Mouse (Mus musculus) left cerebral cortex, adult 8-10 months (tissue): ENCODE measurements around the gene Cmtm2a. TPM values are rescaled to one million over a fixed set of nuclear protein-coding genes. Genes with fewer than 3 reads are reported as not detected.

Experiments
- total RNA-seq, 4 experiments: library from RNA; stranded (reverse); gene quantifications; 2 replicates each; pipeline ENCODE4 v1.2.4; 2022

The Cmtm2a gene
- total RNA-seq, 4 experiments from 2014 or later: not detected

Other genes starting within 250 kb of the Cmtm2a start
- gene Cdh5, start 191.6 kb downstream of the Cmtm2a start, total RNA-seq: 10 to 100 TPM in 3 of 4 experiments, 1 to 10 TPM in 1; 8.4 to 13.3 (median 11.6) TPM
- 10 to 100 TPM in 2 of 4 experiments, 1 to 10 TPM in 2; 8.6 to 11.1 (median 9.9) TPM for gene Bean1, start 122.7 kb downstream of the Cmtm2a start, total RNA-seq
- 10 to 100 TPM; 47.7 to 50.0 (median 49.9) TPM for gene Tk2, start 44.6 kb downstream of the Cmtm2a start, total RNA-seq
- 1 to 10 TPM; 3.7 to 7.9 (median 5.2) TPM for gene Cklf, start 42.3 kb downstream of the Cmtm2a start, total RNA-seq
- not detected for gene Gm45711, start 16.9 kb upstream of the Cmtm2a start, total RNA-seq
- not detected for gene Cmtm1, start 17.0 kb upstream of the Cmtm2a start, total RNA-seq
- gene Gm11020, start 28.4 kb upstream of the Cmtm2a start, total RNA-seq: not detected
- gene Cmtm2b, start 29.0 kb upstream of the Cmtm2a start, total RNA-seq: not detected
- gene Cmtm3, start 46.2 kb upstream of the Cmtm2a start, total RNA-seq: 10 to 100 TPM; 10.1 to 18.4 (median 12.6) TPM
- 10 to 100 TPM; 73.0 to 80.9 (median 75.9) TPM for gene Cmtm4, start 102.6 kb upstream of the Cmtm2a start, total RNA-seq
- 100 to 1,000 TPM; 254 to 332 (median 270) TPM for gene Dync1li2, start 149.9 kb upstream of the Cmtm2a start, total RNA-seq
- gene Terb1, start 216.7 kb upstream of the Cmtm2a start, total RNA-seq: 1 to 10 TPM; 1.8 to 2.4 (median 2.1) TPM
- gene Nae1, start 241.5 kb upstream of the Cmtm2a start, total RNA-seq: 10 to 100 TPM; 48.5 to 59.2 (median 55.1) TPM
- gene Car7, start 241.5 kb upstream of the Cmtm2a start, total RNA-seq: 10 to 100 TPM; 22.8 to 28.3 (median 26.8) TPM